Mouse (Mus musculus): Measurements from ENCODE around the gene Gal3st4. TPM values are rescaled to one million over a fixed set of nuclear protein-coding genes. Genes with fewer than 3 reads are reported as not detected.

Gal3st4 gene
- polyA plus RNA-seq, 1 experiment from 2014 or later: 5.0 TPM

- no peaks in the 10 kb centered on the region for H3K9me3 ChIP-seq
- 0 out of 2 replicates have a peak overlapping the region, but pooled peaks have one; percentile 13 for H3K9ac ChIP-seq
- H3K27me3 ChIP-seq (replicated peaks): no peaks in the 10 kb centered on the region
- H3K27ac ChIP-seq: no peak overlapping the region
- peaks cover 44% of the 10 kb centered on the region for H3K36me3 ChIP-seq
- 86% methylated on average over 10 of the region's 10 CpGs for WGBS
- H3K4me1 ChIP-seq: peaks cover 34% of the 10 kb centered on the region
- no peak for ATAC-seq (ENCODE audit: low FRiP score, low read depth)
- no peak overlapping the region; the same call in 1 of the 2 replicates for H3K4me2 ChIP-seq (replicated peaks)
- H3K4me3 ChIP-seq: 0 out of 2 replicates have a peak overlapping the region, but pooled peaks have one; percentile 5
Observed at GRCm38 (mm10) chr5:138260051-138260450, 12.6 kb downstream of the Gal3st4 start.

DNA sequence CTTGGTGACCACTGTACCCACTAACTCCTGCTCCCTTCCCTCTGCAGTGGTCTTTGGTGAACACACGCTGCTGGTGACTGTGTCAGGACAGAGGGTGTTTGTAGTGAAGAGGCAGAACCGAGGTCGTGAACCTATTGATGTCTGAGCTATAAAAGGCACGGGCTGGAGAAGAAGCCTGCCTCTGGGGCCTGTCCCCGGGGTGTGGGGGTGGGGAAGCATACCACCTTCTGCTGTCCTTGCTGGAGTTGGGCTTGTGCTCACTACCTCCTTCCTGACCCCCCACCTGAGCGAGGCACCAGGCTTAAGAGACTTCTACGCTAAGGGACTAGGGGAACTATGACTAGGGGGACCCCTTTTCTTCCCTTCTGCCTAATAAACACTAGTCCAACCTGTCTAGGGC, 13.6 kb downstream of the Gal3st4 start:
- no peak for ATAC-seq (ENCODE audit: low FRiP score, low read depth)
- Histone ChIP-seq H3K4me3 (no peak overlapping the region), H3K4me1 (peaks cover 33% of the 10 kb centered on the region), H3K27ac (no peak overlapping the region), H3K27me3 (replicated peaks) (no peaks in the 10 kb centered on the region), H3K9me3 (no peaks in the 10 kb centered on the region), H3K36me3 (peaks cover 44% of the 10 kb centered on the region), H3K4me2 (replicated peaks) (no peak overlapping the region), H3K9ac (no peak overlapping the region)
- 48% methylated on average over 7 of the region's 7 CpGs for WGBS

DNA sequence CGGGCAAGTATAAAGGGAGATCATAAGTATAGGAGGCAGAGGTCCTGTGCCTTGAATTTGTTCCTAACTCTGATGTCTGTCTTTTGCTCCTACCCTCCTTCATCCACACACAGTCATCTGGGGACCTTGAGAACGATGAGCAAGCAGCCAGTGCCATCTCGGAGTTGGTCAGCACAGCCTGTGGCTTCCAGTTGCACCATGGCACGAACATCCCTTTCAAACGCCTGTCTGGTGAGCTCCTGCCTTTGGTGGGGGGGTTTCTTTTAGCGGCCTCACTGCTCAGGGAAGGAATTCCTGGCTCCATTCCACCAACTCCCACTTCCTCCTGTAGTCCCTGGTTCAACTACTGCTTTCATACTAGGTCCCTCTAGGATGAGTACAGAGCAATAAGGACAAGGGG, 14.1 kb downstream of the Gal3st4 start:
- no peaks in the 10 kb centered on the region for H3K9me3 ChIP-seq
- no peaks in the 10 kb centered on the region for H3K27me3 ChIP-seq (replicated peaks)
- peaks cover 33% of the 10 kb centered on the region for H3K4me1 ChIP-seq
- no peak overlapping the region for H3K4me3 ChIP-seq
- H3K4me2 ChIP-seq (replicated peaks): no peak overlapping the region
- H3K27ac ChIP-seq: no peak overlapping the region
- no peak for ATAC-seq (ENCODE audit: low FRiP score, low read depth)
- H3K36me3 ChIP-seq: peaks cover 44% of the 10 kb centered on the region
- WGBS: 85% methylated on average over 6 of the region's 6 CpGs
- no peak overlapping the region for H3K9ac ChIP-seq

- Histone ChIP-seq H3K36me3 (peaks cover 44% of the 10 kb centered on the region), H3K4me1 (peaks cover 30% of the 10 kb centered on the region)
- 75% methylated on average over 3 of the region's 3 CpGs for WGBS
Observed at GRCm38 (mm10) chr5:138258078-138258477, 14.6 kb downstream of the Gal3st4 start.

GRCm38 (mm10) chr5:138257585-138257978, 15.1 kb downstream of the Gal3st4 start:
- ATAC-seq (ENCODE audit: low FRiP score, low read depth): no peak
- H3K36me3 ChIP-seq: peaks cover 44% of the 10 kb centered on the region
- H3K9ac ChIP-seq: no peak overlapping the region
- H3K4me1 ChIP-seq: peaks cover 25% of the 10 kb centered on the region
- no peaks in the 10 kb centered on the region for H3K27me3 ChIP-seq (replicated peaks)
- H3K4me3 ChIP-seq: no peak overlapping the region
- no peak overlapping the region for H3K27ac ChIP-seq
- no peak overlapping the region for H3K4me2 ChIP-seq (replicated peaks)
- 94% methylated on average over 4 of the region's 4 CpGs for WGBS
- no peaks in the 10 kb centered on the region for H3K9me3 ChIP-seq

More at GRCm38 (mm10) chr5:138258078-138258477, 14.6 kb downstream of the Gal3st4 start:
- Histone ChIP-seq H3K27ac (no peak overlapping the region), H3K4me3 (no peak overlapping the region), H3K9ac (no peak overlapping the region), H3K27me3 (replicated peaks) (no peaks in the 10 kb centered on the region), H3K4me2 (replicated peaks) (no peak overlapping the region), H3K9me3 (no peaks in the 10 kb centered on the region)
- ATAC-seq (ENCODE audit: low FRiP score, low read depth): no peak

DNA sequence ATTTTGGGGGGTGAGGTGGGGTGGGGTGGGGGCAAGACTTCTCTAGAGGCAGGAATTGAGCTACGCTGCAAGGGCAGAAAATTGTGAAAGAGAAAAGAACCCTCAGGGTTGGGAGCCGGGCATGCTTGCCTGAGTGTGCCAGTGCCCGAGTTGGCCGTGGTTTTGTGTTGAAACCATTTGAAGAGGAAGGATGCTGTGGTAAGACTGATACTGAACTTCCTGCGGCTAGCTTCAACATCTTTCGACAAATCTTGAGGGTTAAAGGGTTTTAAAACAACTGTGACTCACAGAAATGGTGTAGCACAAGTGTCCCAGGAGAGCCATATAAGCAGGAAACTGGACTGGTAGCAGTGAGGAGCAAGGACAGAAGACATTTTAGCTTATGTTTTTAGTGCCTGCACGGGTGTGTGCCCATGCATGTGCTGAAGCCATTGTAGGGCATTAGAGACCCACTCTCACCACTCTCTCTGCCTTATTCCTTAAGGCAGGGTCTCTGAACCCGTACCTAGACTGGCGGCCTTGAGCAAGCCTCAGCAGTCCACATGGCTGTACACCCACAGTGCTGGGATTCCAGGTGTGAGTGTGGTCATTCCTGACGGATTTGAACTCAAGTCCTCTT, 15.6 kb downstream of the Gal3st4 start:
- H3K9me3 ChIP-seq: no peaks in the 10 kb centered on the region
- no peaks in the 10 kb centered on the region for H3K27me3 ChIP-seq (replicated peaks)
- 89% methylated on average over 10 of the region's 10 CpGs for WGBS
- no peak for ATAC-seq (ENCODE audit: low FRiP score, low read depth)
- H3K36me3 ChIP-seq: peaks cover 41% of the 10 kb centered on the region
- peaks cover 20% of the 10 kb centered on the region for H3K4me1 ChIP-seq
- no peak overlapping the region; the same call in 1 of the 2 replicates for H3K4me2 ChIP-seq (replicated peaks)
- H3K27ac ChIP-seq: no peak overlapping the region
- no peak overlapping the region for H3K4me3 ChIP-seq
- H3K9ac ChIP-seq: no peak overlapping the region

DNA sequence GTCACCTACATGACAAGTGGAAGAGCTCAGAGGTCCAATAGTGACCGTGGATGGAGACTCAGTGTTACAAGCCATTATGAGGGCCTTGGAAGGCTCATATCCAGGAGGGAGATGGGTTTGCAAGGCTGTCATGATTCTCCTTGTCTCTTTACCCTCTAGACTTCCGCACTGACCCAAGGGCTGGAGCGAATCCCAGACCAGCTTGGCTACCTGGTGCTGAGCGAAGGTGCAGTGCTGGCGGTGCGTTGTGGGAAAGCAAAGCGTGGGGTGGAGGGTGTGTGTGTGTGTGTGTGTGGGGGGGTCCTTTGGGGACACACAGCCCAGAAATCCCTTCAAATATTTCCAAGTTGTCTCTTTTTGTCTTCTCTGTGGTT, 16.6 kb downstream of the Gal3st4 start:
- Histone ChIP-seq H3K4me2 (replicated peaks) (peak overlapping the region; percentile 81), H3K9ac (peak overlapping the region; percentile 69), H3K27me3 (replicated peaks) (no peaks in the 10 kb centered on the region), H3K4me1 (peaks cover 15% of the 10 kb centered on the region), H3K9me3 (no peaks in the 10 kb centered on the region), H3K27ac (peak overlapping the region; percentile 42; the same call in 1 of the 2 replicates), H3K4me3 (peak overlapping the region; percentile 63), H3K36me3 (peaks cover 31% of the 10 kb centered on the region)
- no peak; the same call in 1 of the 2 replicates for ATAC-seq (ENCODE audit: low FRiP score, low read depth)
- 27% methylated on average over 7 of the region's 7 CpGs for WGBS

- Histone ChIP-seq H3K27me3 (replicated peaks) (no peaks in the 10 kb centered on the region), H3K36me3 (peaks cover 26% of the 10 kb centered on the region), H3K27ac (peak within 1 kb of the TSS; percentile 42; the same call in 1 of the 2 replicates), H3K9ac (peak within 1 kb of the TSS; percentile 69), H3K9me3 (no peaks in the 10 kb centered on the region), H3K4me3 (peak within 1 kb of the TSS; percentile 63), H3K4me2 (replicated peaks) (peak within 1 kb of the TSS; percentile 81), H3K4me1 (peaks cover 15% of the 10 kb centered on the region)
- under 1% methylated on average over 38 of the region's 38 CpGs for WGBS
- peak; percentile 100 for ATAC-seq (ENCODE audit: low FRiP score, low read depth)
Observed at GRCm38 (mm10) chr5:138255353-138256093, 17.1 kb downstream of the Gal3st4 start, which contains the start of gene Lamtor4. Gene Lamtor4, plus strand, starts transcription at chr5:138255482.

DNA sequence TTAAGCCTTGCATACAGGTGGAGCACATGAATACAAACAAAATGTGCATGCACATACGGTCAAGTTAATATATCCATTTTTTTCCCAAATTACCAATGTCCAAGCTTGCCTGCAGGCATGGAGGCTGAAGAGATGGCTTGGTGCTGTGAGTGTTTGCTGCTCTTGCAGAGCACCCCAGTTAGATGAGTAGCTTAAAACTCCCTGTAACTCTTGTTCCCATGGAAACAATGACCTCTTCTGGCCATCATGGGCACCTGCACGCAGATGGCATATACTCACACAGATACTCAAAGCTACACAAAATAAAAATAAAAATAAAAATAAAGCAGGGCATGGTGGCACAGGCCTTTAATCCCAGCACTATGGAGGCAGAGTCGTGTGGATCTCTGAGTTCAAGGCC, 19.6 kb downstream of the Gal3st4 start:
- peaks cover 1% of the 10 kb centered on the region; the same call in 1 of the 2 replicates for H3K36me3 ChIP-seq
- WGBS: 92% methylated on average over 3 of the region's 3 CpGs

DNA sequence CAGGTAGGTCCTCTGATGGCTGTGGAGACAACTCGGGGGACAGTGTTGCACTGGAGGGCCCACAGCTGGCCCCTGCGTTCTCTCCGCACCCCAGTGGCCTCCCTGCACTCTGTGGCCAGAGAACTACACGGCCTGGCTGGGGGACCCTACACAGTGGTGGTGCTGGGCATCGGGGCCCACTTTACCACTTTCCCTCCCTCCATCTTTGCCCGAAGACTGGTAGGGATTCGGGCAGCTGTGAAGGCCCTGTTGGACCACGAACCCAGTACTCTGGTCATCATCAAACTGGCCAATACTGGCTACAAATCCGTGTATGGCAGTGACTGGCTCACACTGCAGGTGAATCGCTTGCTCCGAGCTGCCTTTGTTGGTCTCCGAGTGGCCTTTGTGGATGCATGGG, 21.5 kb downstream of the Gal3st4 start:
- no peak overlapping the region for H3K4me2 ChIP-seq (replicated peaks)
- 87% methylated on average over 12 of the region's 12 CpGs for WGBS

More for the DNA sequence above, 19.6 kb downstream of the Gal3st4 start:
- Histone ChIP-seq H3K9me3 (no peaks in the 10 kb centered on the region), H3K4me2 (replicated peaks) (no peak overlapping the region), H3K4me1 (peaks cover 15% of the 10 kb centered on the region), H3K27ac (no peak overlapping the region), H3K27me3 (replicated peaks) (no peaks in the 10 kb centered on the region), H3K4me3 (no peak overlapping the region), H3K9ac (no peak overlapping the region)
- ATAC-seq (ENCODE audit: low FRiP score, low read depth): no peak

DNA sequence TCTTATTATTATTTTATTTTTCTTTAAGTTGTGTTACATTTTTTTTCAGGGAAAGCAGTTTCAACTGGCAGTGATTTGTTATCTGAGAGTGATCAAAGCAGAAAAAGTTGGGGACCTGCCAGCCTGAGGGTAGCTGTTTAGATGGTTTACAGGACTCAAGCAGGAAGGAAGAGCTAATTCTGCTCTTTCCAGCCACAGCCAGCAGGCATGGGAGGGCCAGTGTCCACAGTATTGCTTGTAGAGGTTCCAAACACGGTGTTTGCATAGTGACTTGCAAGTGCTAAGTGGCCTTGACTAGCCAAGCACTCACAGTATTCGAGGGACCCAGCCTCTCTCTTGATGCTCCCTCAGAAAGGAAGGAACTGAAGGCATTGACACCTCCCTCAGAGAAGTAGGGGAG, 31.1 kb downstream of the Gal3st4 start:
- H3K4me1 ChIP-seq: no peaks in the 10 kb centered on the region
- 45% methylated on average over 2 of the region's 2 CpGs for WGBS
- no peaks in the 10 kb centered on the region for H3K9me3 ChIP-seq
- H3K4me3 ChIP-seq: no peak overlapping the region
- no peaks in the 10 kb centered on the region for H3K27me3 ChIP-seq (replicated peaks)
- H3K36me3 ChIP-seq: no peaks in the 10 kb centered on the region
- H3K9ac ChIP-seq: no peak overlapping the region
- no peak overlapping the region for H3K27ac ChIP-seq
- no peak for ATAC-seq (ENCODE audit: low FRiP score, low read depth)
- H3K4me2 ChIP-seq (replicated peaks): no peak overlapping the region

More for the DNA sequence above, 21.5 kb downstream of the Gal3st4 start:
- H3K4me1 ChIP-seq: peaks cover 6% of the 10 kb centered on the region
- H3K36me3 ChIP-seq: no peaks in the 10 kb centered on the region
- ATAC-seq (ENCODE audit: low FRiP score, low read depth): no peak
- H3K9ac ChIP-seq: no peak overlapping the region
- no peaks in the 10 kb centered on the region for H3K9me3 ChIP-seq
- no peaks in the 10 kb centered on the region for H3K27me3 ChIP-seq (replicated peaks)
- no peak overlapping the region for H3K27ac ChIP-seq
- H3K4me3 ChIP-seq: no peak overlapping the region

DNA sequence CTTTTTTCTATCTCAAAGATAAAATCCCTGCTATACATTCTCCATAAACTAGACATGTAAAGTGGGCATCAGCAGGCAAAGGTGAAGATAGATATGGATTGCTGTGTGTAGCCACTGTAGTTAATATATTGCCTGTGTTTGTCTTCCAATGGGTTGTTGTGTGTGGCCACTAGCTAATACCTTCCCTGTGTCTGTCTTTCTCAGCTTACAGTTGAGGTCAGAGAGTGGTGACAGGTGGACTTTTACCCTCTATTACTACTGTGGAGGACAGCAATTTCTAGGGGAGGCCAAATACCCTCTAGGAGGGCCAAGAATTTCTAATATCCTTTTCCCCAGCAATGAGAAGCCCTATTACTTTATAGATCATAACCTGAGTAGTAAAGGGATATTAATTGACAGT, 38.4 kb downstream of the Gal3st4 start:
- Histone ChIP-seq H3K4me1 (no peaks in the 10 kb centered on the region), H3K27me3 (replicated peaks) (no peaks in the 10 kb centered on the region), H3K27ac (no peak overlapping the region), H3K4me2 (replicated peaks) (no peak overlapping the region), H3K36me3 (no peaks in the 10 kb centered on the region), H3K4me3 (no peak overlapping the region), H3K9me3 (no peaks in the 10 kb centered on the region), H3K9ac (no peak overlapping the region)
- no peak for ATAC-seq (ENCODE audit: low FRiP score, low read depth)

All from neural tube, embryonic 12.5 days (tissue).